Mouse (Mus musculus) layer of hippocampus, adult 6 months (tissue): ENCODE results near the gene Flad1. TPM values are rescaled to one million over a fixed set of nuclear protein-coding genes. Genes with fewer than 3 reads are reported as not detected.

ENCODE experiments used
- long read RNA-seq, 2 experiments: library from polyadenylated mRNA; unstranded; transcript quantifications; one replicate each; pipeline ENCODE4 v2.0.0; 2019 to 2020
- polyA plus RNA-seq: library from polyadenylated mRNA; unstranded; fragments of <200 nt; fragmentation: Nextera tagmentation; gene quantifications from 2 replicates; pipeline ENCODE4 v1.2.3, GENCODE M21; 2021

Gene Flad1
- 27.2 and 28.1 TPM in 2 replicates for polyA plus RNA-seq
- long read RNA-seq, experiment 1, transcript Flad1-202 (8 exons, 2,238 nt): minor isoform, 12 of 71 reads
- long read RNA-seq, experiment 1, transcript Flad1-204 (8 exons, 2,892 nt): major isoform, 29 of 71 reads
- long read RNA-seq, experiment 1, partial matches to known transcripts: 10 of 71 reads
- long read RNA-seq, experiment 1, other reads (novel, unspliced or antisense): 20 of 71 reads
- long read RNA-seq, experiment 2, transcript Flad1-204 (8 exons, 2,892 nt): major isoform, 114 of 218 reads
- long read RNA-seq, experiment 2, transcript Flad1-202 (8 exons, 2,238 nt): minor isoform, 39 of 218 reads
- long read RNA-seq, experiment 2, partial matches to known transcripts: 6 of 218 reads
- long read RNA-seq, experiment 2, other reads (novel, unspliced or antisense): 58 of 218 reads

DNA sequence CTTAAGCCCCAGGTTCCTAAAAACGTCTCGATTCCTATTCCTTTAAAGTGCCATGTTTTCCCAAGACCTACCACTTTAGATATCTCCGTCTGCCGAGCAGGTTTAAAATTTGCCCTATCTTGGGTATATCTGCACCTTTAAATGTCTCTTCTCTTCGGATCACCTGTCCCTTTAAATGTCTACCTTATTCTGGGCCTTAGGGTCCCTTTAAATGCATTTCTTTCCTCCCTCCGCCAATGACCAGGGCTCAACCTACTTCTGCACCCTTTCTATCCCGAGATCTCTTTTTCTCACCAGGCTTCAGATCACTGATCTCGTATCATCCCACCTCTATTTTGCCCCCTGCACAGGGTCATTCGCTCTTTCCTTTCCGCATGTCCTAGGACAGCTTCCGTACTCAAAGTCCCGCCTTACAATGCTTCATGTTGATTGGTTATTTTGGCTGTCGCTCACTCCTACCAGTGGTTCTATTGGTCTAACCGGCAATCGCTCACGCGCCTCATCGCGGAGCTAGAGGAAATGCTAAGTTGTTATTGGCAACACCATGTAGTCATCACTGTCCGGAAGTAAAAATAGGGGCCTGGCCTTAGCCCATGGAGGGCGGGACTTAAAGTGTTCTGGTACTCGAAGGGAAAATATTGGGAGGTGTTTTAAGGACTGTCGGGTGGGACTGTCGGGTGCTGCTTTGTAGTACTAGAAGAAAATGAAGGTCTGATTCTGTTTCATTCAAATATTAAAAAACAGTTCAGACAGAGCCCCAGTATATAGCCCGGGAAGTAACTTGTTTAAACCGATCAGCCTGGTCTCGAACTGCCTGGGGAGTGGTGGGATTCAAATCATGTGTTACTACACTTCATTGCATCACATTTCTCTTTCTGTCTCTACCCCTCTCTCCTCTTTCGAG is at the start of gene Flad1:
TSS of gene Flad1 (minus strand) at position 381 of the 904 bp plus-strand sequence.

GRCm38 (mm10) chr3:89454401-89455177 is 42.9 kb upstream of the Flad1 start, which contains the start of gene Pmvk:
TSS of gene Pmvk (plus strand) at chr3:89454541.

GRCm38 (mm10) chr3:89436176-89437113 is 24.8 kb upstream of the Flad1 start, which contains the start of gene Pbxip1:
TSS of gene Pbxip1 (plus strand) at chr3:89436706.

GRCm38 (mm10) chr3:89430171-89431159 is 18.8 kb upstream of the Flad1 start, which contains the start of gene Pygo2:
TSS of gene Pygo2 (plus strand) at chr3:89430214.

DNA sequence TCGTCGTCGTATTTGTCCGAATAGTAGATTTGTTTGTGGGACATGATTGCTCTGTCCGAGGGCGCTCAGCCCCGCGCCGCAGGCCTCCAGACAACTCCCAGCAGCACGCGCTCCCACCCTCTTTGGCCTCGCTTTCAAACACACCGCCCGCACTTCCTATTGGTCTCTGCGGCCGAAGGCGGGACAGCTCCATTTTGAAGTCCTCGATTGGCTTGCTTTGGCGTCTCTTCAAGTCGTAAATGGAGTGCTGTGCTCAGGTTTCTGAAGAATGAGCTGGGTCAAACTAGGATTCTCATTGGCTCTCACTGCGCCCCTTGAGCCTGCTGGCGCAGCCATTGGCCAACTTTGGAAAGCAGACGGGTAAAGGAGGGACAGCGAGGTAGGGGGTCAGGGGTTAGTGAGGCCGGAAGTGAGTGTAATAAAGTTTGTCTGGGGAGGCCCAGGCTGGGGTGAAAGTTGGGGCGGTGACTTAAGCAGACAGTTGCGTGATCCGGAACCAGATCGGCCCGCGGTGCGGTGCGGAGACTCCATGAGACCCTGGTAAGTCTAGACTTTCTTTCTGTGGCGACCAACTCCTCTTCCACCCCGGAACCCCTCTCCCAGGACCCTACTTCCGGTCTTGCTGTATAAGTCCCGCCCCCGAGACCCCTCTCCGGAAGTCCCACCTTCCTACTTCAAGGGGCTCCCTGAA is 6.6 kb upstream of the Flad1 start, which contains the start of the genes Cks1b and Shc1:
TSS of gene Cks1b (minus strand) at position 214 of the 691 bp plus-strand sequence.
TSS of gene Shc1 (plus strand) at position 274 of the 691 bp plus-strand sequence.

GRCm38 (mm10) chr3:89402693-89403092 is 9.0 kb downstream of the Flad1 start, which contains the start of gene Lenep:
TSS of gene Lenep (minus strand) at chr3:89402793.

DNA sequence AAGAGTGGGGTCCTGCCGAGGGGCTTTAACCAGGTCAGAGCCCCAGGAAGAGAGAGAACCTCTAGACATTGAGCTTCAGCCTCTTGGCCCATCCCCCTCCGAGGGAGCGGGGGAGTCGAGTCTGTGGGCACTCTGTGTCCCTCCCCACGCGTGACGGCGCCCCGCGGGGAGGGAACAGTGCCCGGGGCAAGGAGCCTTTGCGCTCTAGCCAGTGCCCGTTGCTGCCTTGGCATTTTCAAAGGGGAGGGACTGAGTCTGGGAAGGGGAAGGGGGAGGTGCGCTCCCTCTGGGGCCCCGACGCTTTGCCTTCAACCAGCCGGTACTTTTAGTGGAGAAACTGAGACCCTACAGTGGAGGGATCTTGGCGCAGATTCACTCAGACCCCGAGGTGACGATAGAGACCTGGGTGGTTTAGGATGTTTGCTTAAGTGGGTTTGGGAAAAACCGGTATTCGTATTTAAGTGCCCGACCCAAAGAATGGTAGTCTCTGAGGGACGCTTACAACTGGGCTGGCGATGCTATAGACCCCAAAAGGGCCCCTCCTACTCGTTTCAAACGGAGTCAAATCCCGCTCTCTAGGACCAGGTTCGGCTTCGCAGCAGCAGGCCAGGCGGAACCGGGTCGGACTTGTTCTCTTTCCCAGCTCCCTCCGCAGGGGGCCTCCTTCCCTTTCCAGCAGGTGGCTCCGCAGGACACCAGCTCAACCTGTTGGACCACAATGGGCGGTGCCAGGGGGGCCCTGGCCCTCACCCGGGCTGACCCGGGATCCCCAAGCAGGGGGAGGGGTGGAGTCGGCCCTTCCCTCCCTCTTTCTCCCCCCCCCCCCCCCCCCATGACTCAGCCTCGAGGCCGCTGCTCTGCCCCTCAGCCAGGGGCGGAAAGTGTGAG is 17.4 kb downstream of the Flad1 start, which contains the start of gene Zbtb7b:
TSS of gene Zbtb7b (minus strand) at position 771 of the 888 bp plus-strand sequence.

DNA sequence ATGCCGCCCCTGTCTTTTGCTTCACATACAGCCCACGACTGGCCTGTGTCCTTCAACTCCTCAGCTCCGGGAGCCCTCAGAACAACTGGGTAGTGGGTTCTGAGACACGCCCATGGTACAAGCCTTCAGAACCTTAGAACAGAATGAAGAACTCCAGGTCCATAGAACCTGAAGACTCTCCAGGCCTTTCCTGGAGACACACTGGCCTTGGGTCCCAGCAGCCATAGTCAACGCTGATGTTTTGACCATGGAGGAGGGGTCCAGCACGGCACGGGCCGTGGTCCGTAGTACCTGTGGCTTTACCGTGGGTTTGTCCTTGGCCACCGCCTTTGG is 46.6 kb downstream of the Flad1 start, which contains the start of gene Dcst1:
TSS of gene Dcst1 (minus strand) at position 101 of the 333 bp plus-strand sequence.

DNA sequence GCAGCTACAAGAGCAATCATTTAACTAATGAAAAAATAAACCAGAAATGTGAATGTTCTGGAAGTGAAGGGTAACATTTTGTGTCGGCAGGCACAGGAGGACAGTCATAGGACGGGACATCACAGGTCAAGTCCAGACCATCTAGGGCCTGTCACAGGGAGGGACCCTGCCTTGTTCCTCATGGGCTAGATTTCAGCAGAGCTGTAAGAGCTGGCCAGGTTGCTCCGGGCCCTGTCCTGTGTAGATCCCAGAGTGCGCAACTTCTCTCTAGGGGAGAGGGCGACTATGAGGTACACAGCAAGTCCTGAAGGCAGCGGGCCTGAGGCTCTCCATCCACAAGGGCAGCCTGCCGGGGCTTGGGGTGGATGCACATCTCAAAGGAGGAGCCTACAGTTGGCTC is 50.0 kb downstream of the Flad1 start, which contains the start of gene Dcst2:
TSS of gene Dcst2 (plus strand) at position 301 of the 400 bp plus-strand sequence.

Other genes starting within 250 kb of the Flad1 start
- gene Clk2, start 247.1 kb downstream of the Flad1 start, polyA plus RNA-seq: 2.3 and 2.6 TPM in 2 replicates
- 79.6 and 80.4 TPM in 2 replicates for gene Scamp3, start 234.4 kb downstream of the Flad1 start, polyA plus RNA-seq
- 7.2 and 8.7 TPM in 2 replicates for gene Fam189b, start 228.7 kb downstream of the Flad1 start, polyA plus RNA-seq
- gene Gba, start 208.9 kb downstream of the Flad1 start, polyA plus RNA-seq: 24.0 and 25.6 TPM in 2 replicates
- 10.7 and 16.8 TPM in 2 replicates for gene Thbs3, start 196.7 kb downstream of the Flad1 start, polyA plus RNA-seq
- 125 and 128 TPM in 2 replicates for gene Mtx1, start 184.8 kb downstream of the Flad1 start, polyA plus RNA-seq
- gene Muc1, start 182.8 kb downstream of the Flad1 start, polyA plus RNA-seq: not detected in 2 replicates
- 237 and 255 TPM in 2 replicates for gene Krtcap2, start 165.9 kb downstream of the Flad1 start, polyA plus RNA-seq
- 20.0 and 21.4 TPM in 2 replicates for gene Trim46, start 165.6 kb downstream of the Flad1 start, polyA plus RNA-seq
- gene Dpm3, start 152.5 kb downstream of the Flad1 start, polyA plus RNA-seq: 320 and 365 TPM in 2 replicates
- gene Slc50a1, start 141.3 kb downstream of the Flad1 start, polyA plus RNA-seq: 56.9 and 59.5 TPM in 2 replicates
- 11.3 and 12.4 TPM in 2 replicates for gene Efna1, start 130.7 kb downstream of the Flad1 start, polyA plus RNA-seq
- 11.0 and 12.5 TPM in 2 replicates for gene Efna3, start 88.9 kb downstream of the Flad1 start, polyA plus RNA-seq
- 0.39 and 0.40 TPM in 2 replicates for gene Efna4, start 73.8 kb downstream of the Flad1 start, polyA plus RNA-seq
- 26.6 and 28.2 TPM in 2 replicates for gene Adam15, start 61.9 kb downstream of the Flad1 start, polyA plus RNA-seq
- not detected in 2 replicates for gene Dcst2, start 49.9 kb downstream of the Flad1 start, polyA plus RNA-seq
- 1.4 TPM in 2 replicates for gene Dcst1, start 46.6 kb downstream of the Flad1 start, polyA plus RNA-seq
- gene Zbtb7b, start 17.1 kb downstream of the Flad1 start, polyA plus RNA-seq: 0.23 and 0.59 TPM in 2 replicates
- gene Lenep, start 9.1 kb downstream of the Flad1 start, polyA plus RNA-seq: not detected in 2 replicates
- 10.2 and 10.3 TPM in 2 replicates for gene Cks1b, start 6.5 kb upstream of the Flad1 start, polyA plus RNA-seq
- 2.7 and 3.0 TPM in 2 replicates for gene Shc1, start 6.6 kb upstream of the Flad1 start, polyA plus RNA-seq
- gene Pygo2, start 18.3 kb upstream of the Flad1 start, polyA plus RNA-seq: 5.8 and 6.2 TPM in 2 replicates
- 20.1 and 28.3 TPM in 2 replicates for gene Pbxip1, start 24.8 kb upstream of the Flad1 start, polyA plus RNA-seq
- gene Pmvk, start 42.7 kb upstream of the Flad1 start, polyA plus RNA-seq: 64.1 and 68.4 TPM in 2 replicates
- gene Kcnn3, start 108.3 kb upstream of the Flad1 start, polyA plus RNA-seq: 4.0 and 5.1 TPM in 2 replicates